In genomic region chr1:60409168-60409828, GRCm38 (mm10) we compare ENCODE assay signal across 8 mouse cellular contexts. TPM values are rescaled to one million over a fixed set of nuclear protein-coding genes. Genes with fewer than 3 reads are reported as not detected.
DNase-seq lines count a peak whose midpoint lies in the region; ATAC-seq lines count a peak whose summit lies in the region.

TSS of gene Abi2 (plus strand) at chr1:60409619.

- no peaks in the 10 kb centered on the region for H3K9me3 ChIP-seq in embryonic facial prominence, embryonic 13.5 days
- H3K9me3 ChIP-seq in limb, embryonic 12.5 days: no peaks in the 10 kb centered on the region
- no peaks in the 10 kb centered on the region for H3K9me3 ChIP-seq in midbrain, embryonic 14.5 days (ENCODE audit: control insufficient read depth, low read length)

- under 1% methylated on average over 52 of the region's 69 CpGs for WGBS in embryonic facial prominence, embryonic 13.5 days
- under 1% methylated on average over 46 of the region's 69 CpGs for WGBS in limb, embryonic 12.5 days
- WGBS in midbrain, embryonic 14.5 days: under 1% methylated on average over 65 of the region's 69 CpGs

- peak within 1 kb of the TSS; percentile 85 for H3K4me3 ChIP-seq in embryonic facial prominence, embryonic 13.5 days
- H3K4me3 ChIP-seq in limb, embryonic 12.5 days (replicated peaks): peak within 1 kb of the TSS; percentile 90
- H3K4me3 ChIP-seq in midbrain, embryonic 14.5 days (replicated peaks; ENCODE audit: low read depth, low read length): peak within 1 kb of the TSS; percentile 80

- H3K4me2 ChIP-seq in embryonic facial prominence, embryonic 13.5 days: peak within 1 kb of the TSS; percentile 65
- H3K4me2 ChIP-seq in limb, embryonic 12.5 days: peak within 1 kb of the TSS; percentile 53
- H3K4me2 ChIP-seq in midbrain, embryonic 14.5 days (ENCODE audit: low read length): peak within 1 kb of the TSS; percentile 63

- H3K27me3 ChIP-seq in embryonic facial prominence, embryonic 13.5 days: no peaks in the 10 kb centered on the region
- no peaks in the 10 kb centered on the region for H3K27me3 ChIP-seq in limb, embryonic 12.5 days
- no peaks in the 10 kb centered on the region for H3K27me3 ChIP-seq in midbrain, embryonic 14.5 days (ENCODE audit: control insufficient read depth, insufficient read depth, low read length)

- H3K36me3 ChIP-seq in embryonic facial prominence, embryonic 13.5 days: no peaks in the 10 kb centered on the region
- H3K36me3 ChIP-seq in limb, embryonic 12.5 days: 0 out of 2 replicates have a peak, but pooled peaks cover 3% of the 10 kb centered on the region
- H3K36me3 ChIP-seq in midbrain, embryonic 14.5 days (ENCODE audit: control insufficient read depth, insufficient read depth, low read length): no peaks in the 10 kb centered on the region

- ATAC-seq in embryonic facial prominence, embryonic 13.5 days (ENCODE audit: insufficient number of reproducible peaks, insufficient read depth, low FRiP score, low TSS enrichment, low read depth): peak; percentile 95
- ATAC-seq in limb, embryonic 12.5 days (ENCODE audit: insufficient number of reproducible peaks, insufficient read depth, low FRiP score, low TSS enrichment, low read depth): peak; percentile 94
- peak; percentile 94 for ATAC-seq in midbrain, embryonic 14.5 days (ENCODE audit: low FRiP score, low TSS enrichment)

- peak; percentile 77 for DNase-seq in 416B (ENCODE audit: low read depth)
- DNase-seq in adrenal gland, postnatal 4 days (ENCODE audit: low spot score in 2 of 2): peak; percentile 78 to 84
- peak; percentile 80 for DNase-seq in heart, adult 8-10 months (ENCODE audit: low spot score)
- peak; percentile 85 to 89 for DNase-seq in kidney, adult 8-10 months
- peak; percentile 98 for DNase-seq in midbrain, embryonic 14.5 days
- DNase-seq in spleen, adult 18-20 months: peak; percentile 70 to 76

- peaks cover 16% of the 10 kb centered on the region for H3K4me1 ChIP-seq in embryonic facial prominence, embryonic 13.5 days
- H3K4me1 ChIP-seq in limb, embryonic 12.5 days (replicated peaks): peaks cover 14% of the 10 kb centered on the region; the same call in 1 of the 2 replicates
- peaks cover 15% of the 10 kb centered on the region for H3K4me1 ChIP-seq in midbrain, embryonic 14.5 days (ENCODE audit: control insufficient read depth, insufficient read depth, low read length)

- H3K27ac ChIP-seq in embryonic facial prominence, embryonic 13.5 days: peak within 1 kb of the TSS; percentile 96
- peak within 1 kb of the TSS; percentile 96 for H3K27ac ChIP-seq in limb, embryonic 12.5 days
- peak within 1 kb of the TSS; percentile 98 for H3K27ac ChIP-seq in midbrain, embryonic 14.5 days (replicated peaks; ENCODE audit: low read depth, low read length)

- peak within 1 kb of the TSS; percentile 94 for H3K9ac ChIP-seq in embryonic facial prominence, embryonic 13.5 days
- peak within 1 kb of the TSS; percentile 95 for H3K9ac ChIP-seq in limb, embryonic 12.5 days (replicated peaks)
- H3K9ac ChIP-seq in midbrain, embryonic 14.5 days (replicated peaks; ENCODE audit: low read length): peak within 1 kb of the TSS; percentile 95

RNA-seq across cellular contexts. Expression of gene Abi2, which starts in this region (rescaled TPM):
- 10 to 100 TPM; 45.0 to 54.9 TPM for total RNA-seq in adrenal gland, postnatal 4 days (2021)
- polyA plus RNA-seq in embryonic facial prominence, embryonic 13.5 days (2015; fragmentation: Nextera tagmentation; extraction: Ambion mirVana): 23.4 and 27.3 TPM in 2 replicates
- total RNA-seq in heart, adult 8-10 months (2022): 10 to 100 TPM; 16.6 to 23.4 (median 20.0) TPM
- 30.8 and 33.3 TPM in 2 replicates for polyA plus RNA-seq in limb, embryonic 12.5 days (2016; fragmentation: Nextera tagmentation; extraction: Ambion mirVana)
- 79.7 and 84.0 TPM in 2 replicates for polyA plus RNA-seq in midbrain, embryonic 14.5 days (2014; fragmentation: Nextera tagmentation; extraction: Ambion mirVana)

Comparison
In these comparisons a context has a peak if more than half of its experiments do, and no peak if none do; other contexts are left out.
1. Peak in every context shown above with its lines: DNase-seq, ATAC-seq, H3K4me3 ChIP-seq and H3K27ac ChIP-seq.